Mouse (Mus musculus) liver, embryonic 14.5 days (tissue): Measurements from ENCODE around the gene Lima1. TPM values are rescaled to one million over a fixed set of nuclear protein-coding genes. Genes with fewer than 3 reads are reported as not detected.

ENCODE experiments used
- ATAC-seq: fragments of 200-750 bp; cut with Nextera tagmentation; 2 replicates; pipeline ENCODE4 v1.8.0; 2017; ENCODE audit warnings: moderate number of reproducible peaks, mild to moderate bottlenecking, moderate library complexity; ENCODE audit not compliant: insufficient read depth
- DNase-seq, 3 experiments: peaks; one replicate each; pipeline ENCODE4 v3.0.0-alpha.2; 2012 to 2013; ENCODE audit warnings: low read depth in 3 of 3, low spot score in 3 of 3
- H3K27ac ChIP-seq: fragments of 300-500 bp; sonication (generic); 2 replicates; pipeline ENCODE4 v1.5.1; 2014; ENCODE audit warnings: moderate library complexity, mild to moderate bottlenecking, control low read depth, inconsistent platforms
- H3K27me3 ChIP-seq: fragments of 300-500 bp; sonication (generic); 2 replicates; pipeline ENCODE4 v1.6.1; 2014; ENCODE audit warnings: mild to moderate bottlenecking, low read length, moderate library complexity; ENCODE audit not compliant: control insufficient read depth, insufficient read depth
- H3K36me3 ChIP-seq: fragments of 300-500 bp; sonication (generic); replicated peaks from 2 replicates; pipeline ENCODE4 v1.6.1; 2014; ENCODE audit warnings: low read depth; ENCODE audit not compliant: control insufficient read depth, insufficient read depth
- H3K4me1 ChIP-seq, 2 experiments: fragments of 200-500 bp in 1 of 2; fragments of 300-500 bp in 1 of 2; sonication (generic) in 1 of 2; replicated peaks; 2 replicates each; pipeline ENCODE4 v1.6.1; 2012 to 2014; ENCODE audit warnings: antibody characterized with exemption in 1 of 2, inconsistent platforms in 1 of 2, low read length in 1 of 2; ENCODE audit not compliant: control insufficient read depth in 2 of 2, insufficient read depth in 2 of 2
- H3K4me2 ChIP-seq: fragments of 300-500 bp; sonication (generic); 2 replicates; pipeline ENCODE4 v1.6.1; 2014; ENCODE audit warnings: low read depth, mild to moderate bottlenecking, control low read depth, moderate library complexity
- H3K4me3 ChIP-seq, 2 experiments: fragments of 200-500 bp in 1 of 2; fragments of 300-500 bp in 1 of 2; sonication (generic) in 1 of 2; 2 replicates each; pipeline ENCODE4 v1.5.1; 2012 to 2014; ENCODE audit warnings: low read depth in 2 of 2, low read length in 2 of 2, mild to moderate bottlenecking in 2 of 2, control low read depth in 1 of 2, inconsistent platforms in 1 of 2, moderate library complexity in 1 of 2; ENCODE audit not compliant: insufficient read depth in 1 of 2
- H3K9ac ChIP-seq: fragments of 300-500 bp; sonication (generic); replicated peaks from 2 replicates; pipeline ENCODE4 v1.6.1; 2014; ENCODE audit warnings: mild to moderate bottlenecking, control low read depth, moderate library complexity
- H3K9me3 ChIP-seq: fragments of 300-500 bp; sonication (generic); 2 replicates; pipeline ENCODE4 v1.6.1; 2016; ENCODE audit warnings: low read length, mixed read lengths; ENCODE audit not compliant: control insufficient read depth
- CTCF ChIP-seq: IDR thresholded peaks from 2 replicates; pipeline ENCODE4 v1.5.1; 2016; ENCODE audit warnings: antibody characterized with exemption, low read depth, control low read depth
- EP300 ChIP-seq: IDR thresholded peaks from 2 replicates; pipeline ENCODE4 v1.6.1; 2016; ENCODE audit warnings: antibody characterized with exemption, low read depth
- WGBS: fragments of 180-500 bp; shearing (Covaris S2); extraction: QIAGEN DNeasy Blood & Tissue Kit; methylation state at CpG from one replicate; pipeline ENCODE4 v1.1.7; 2014; ENCODE audit not compliant: insufficient replicate concordance; 5-methylcytosine and 5-hydroxymethylcytosine counted together
- polyA plus RNA-seq, 2 experiments: library from polyadenylated mRNA; depleted of rRNA in 1 of 2; stranded (reverse) in 1 of 2; unstranded in 1 of 2; fragments of >200 nt; fragmentation: Nextera tagmentation in 1 of 2; extraction: Ambion mirVana in 1 of 2; gene quantifications; 2 replicates each; pipeline versions ENCODE4 v1.2.1 to v1.2.3; 2012 to 2014

Gene Lima1
- polyA plus RNA-seq, 2 experiments = 5.1 to 6.2 TPM

- Histone ChIP-seq H3K27ac (no peak overlapping the region), H3K9me3 (no peaks in the 10 kb centered on the region), H3K36me3 (no peaks in the 10 kb centered on the region), H3K4me3 (no peak overlapping the region), H3K4me1 (no peaks in the 10 kb centered on the region), H3K27me3 (no peaks in the 10 kb centered on the region), H3K9ac (no peak overlapping the region), H3K4me2 (no peak overlapping the region)
- WGBS = 85% methylated on average over 11 of the region's 11 CpGs
- DNase-seq (no peak), ATAC-seq (no peak)
- TF ChIP-seq EP300 = no peak
- TF ChIP-seq CTCF = no peak
Observed at GRCm38 (mm10) chr15:99736675-99737074, 138.6 kb downstream of the Lima1 start.

DNA sequence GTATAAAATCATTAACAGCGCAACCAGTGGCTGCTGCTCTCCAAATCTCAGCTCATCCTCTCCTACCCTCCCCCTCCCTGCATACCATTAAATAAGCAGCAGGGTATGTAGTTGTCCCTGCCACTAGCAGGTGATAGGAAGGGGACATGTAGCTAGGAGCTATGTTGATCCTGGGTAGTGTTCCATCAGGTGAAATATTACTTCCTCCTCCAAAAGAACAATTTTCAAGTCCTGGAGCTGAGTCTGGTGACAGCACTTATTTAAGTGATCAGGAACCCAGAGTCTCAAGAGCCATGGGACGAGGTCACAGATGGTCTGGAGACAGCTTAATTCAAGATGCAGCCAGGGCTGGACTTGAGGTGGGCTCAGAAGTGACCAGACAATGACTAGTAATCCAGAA, 139.6 kb downstream of the Lima1 start:
- no peak for TF ChIP-seq EP300
- no peak for TF ChIP-seq CTCF
- no peaks in the 10 kb centered on the region for H3K9me3 ChIP-seq
- ATAC-seq (no peak), DNase-seq (no peak)
- H3K4me2 ChIP-seq = no peak overlapping the region
- WGBS = 79% methylated on average over 2 of the region's 2 CpGs
- H3K27ac ChIP-seq = no peak overlapping the region
- H3K9ac ChIP-seq = no peak overlapping the region
- H3K4me3 ChIP-seq = no peak overlapping the region
- no peaks in the 10 kb centered on the region for H3K27me3 ChIP-seq
- no peaks in the 10 kb centered on the region for H3K36me3 ChIP-seq
- no peaks in the 10 kb centered on the region for H3K4me1 ChIP-seq

- Histone ChIP-seq H3K4me1 (no peaks in the 10 kb centered on the region), H3K4me3 (no peak overlapping the region), H3K9ac (no peak overlapping the region), H3K4me2 (no peak overlapping the region), H3K9me3 (no peaks in the 10 kb centered on the region), H3K36me3 (peaks cover 5% of the 10 kb centered on the region), H3K27ac (no peak overlapping the region), H3K27me3 (no peaks in the 10 kb centered on the region)
- DNase-seq (no peak), ATAC-seq (no peak)
- 83% methylated on average over 5 of the region's 5 CpGs for WGBS
- no peak for TF ChIP-seq CTCF
- no peak for TF ChIP-seq EP300
Observed at GRCm38 (mm10) chr15:99733186-99733585, 142.1 kb downstream of the Lima1 start.

DNA sequence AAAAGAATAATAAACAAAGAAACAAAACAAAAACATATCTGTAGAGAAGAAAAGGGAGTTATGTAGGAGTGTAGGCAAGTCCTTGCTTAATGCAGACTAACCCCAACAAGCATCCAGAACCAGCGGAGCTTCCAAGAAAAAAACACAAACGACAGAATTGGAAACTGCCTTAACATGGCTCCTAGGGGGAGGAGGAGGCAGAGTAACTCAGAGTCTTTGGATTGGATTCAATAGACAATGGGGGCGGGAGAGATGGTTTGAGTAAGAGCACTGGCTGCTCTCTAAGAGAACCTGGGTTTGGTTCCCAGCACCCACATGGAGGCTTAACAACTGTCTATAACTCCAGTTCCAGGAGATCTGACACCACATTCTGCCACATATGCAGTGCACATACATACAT, 143.6 kb downstream of the Lima1 start:
- no peak overlapping the region for H3K4me2 ChIP-seq
- peaks cover 11% of the 10 kb centered on the region for H3K36me3 ChIP-seq
- no peak overlapping the region for H3K4me3 ChIP-seq
- peaks cover 0 to under 1% of the 10 kb centered on the region in 2 experiments; a peak in 2 of 4 replicates for H3K4me1 ChIP-seq
- no peaks in the 10 kb centered on the region for H3K9me3 ChIP-seq
- 80% methylated on average over 3 of the region's 3 CpGs for WGBS
- H3K9ac ChIP-seq = no peak overlapping the region
- TF ChIP-seq CTCF (no peak), EP300 (no peak)
- DNase-seq (no peak), ATAC-seq (no peak)
- no peak overlapping the region for H3K27ac ChIP-seq
- no peaks in the 10 kb centered on the region for H3K27me3 ChIP-seq

DNA sequence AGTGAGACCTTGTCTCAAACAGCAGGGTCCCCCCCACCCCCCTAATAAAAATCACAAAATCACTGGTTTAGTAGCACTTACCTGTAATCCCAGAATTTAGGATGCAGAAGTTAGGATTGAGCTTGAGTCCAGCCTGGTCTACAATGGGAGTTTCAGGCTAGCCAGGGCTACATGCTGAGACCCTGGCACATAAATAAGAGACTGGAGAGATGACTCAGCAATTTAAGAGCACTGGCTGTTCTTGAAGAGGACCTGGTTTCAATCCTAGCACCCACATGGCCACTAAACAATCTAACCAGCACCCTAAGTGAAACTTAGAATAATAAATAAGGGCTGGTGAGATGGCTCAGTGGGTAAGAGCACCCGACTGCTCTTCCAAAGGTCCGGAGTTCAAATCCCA, 144.1 kb downstream of the Lima1 start:
- no peak overlapping the region for H3K27ac ChIP-seq
- no peak overlapping the region for H3K9ac ChIP-seq
- TF ChIP-seq CTCF (no peak), EP300 (no peak)
- peaks cover 2 to 4% of the 10 kb centered on the region in 2 experiments; a peak in 2 of 4 replicates for H3K4me1 ChIP-seq
- H3K9me3 ChIP-seq = no peaks in the 10 kb centered on the region
- ATAC-seq (no peak), DNase-seq (no peak)
- no peak overlapping the region for H3K4me2 ChIP-seq
- H3K36me3 ChIP-seq = peaks cover 11% of the 10 kb centered on the region
- 78% methylated on average over 2 of the region's 2 CpGs for whole genome bisulfite sequencing
- no peak overlapping the region for H3K4me3 ChIP-seq
- no peaks in the 10 kb centered on the region for H3K27me3 ChIP-seq
